Comparison of ENCODE assay signal across 7 mouse cellular contexts in genomic region chr4:21878776-21879175, GRCm38 (mm10). TPM values are rescaled to one million over a fixed set of nuclear protein-coding genes. Genes with fewer than 3 reads are reported as not detected.
DNase-seq lines count a peak whose midpoint lies in the region; ATAC-seq and TF ChIP-seq lines count a peak whose summit lies in the region.

No protein-coding gene starts in this region.

- no peak for ATAC-seq in lung, embryonic 16.5 days (ENCODE audit: low read depth)
- no peak for ATAC-seq in limb, embryonic 13.5 days (ENCODE audit: low FRiP score, low read depth)
- ATAC-seq in stomach, embryonic 14.5 days (ENCODE audit: insufficient number of reproducible peaks, insufficient read depth, low FRiP score, low read depth): no peak

- WGBS in lung, embryonic 16.5 days: 15% methylated on average over 6 of the region's 6 CpGs
- 19% methylated on average over 6 of the region's 6 CpGs for WGBS in limb, embryonic 13.5 days
- 22% methylated on average over 6 of the region's 6 CpGs for WGBS in stomach, embryonic 14.5 days

- no peak for TF ChIP-seq POLR2A in embryonic fibroblast, embryonic 13.5 days (IDR thresholded peaks at IDR 0.05; ENCODE audit: low read depth, low read length)

- H3K4me2 ChIP-seq in lung, embryonic 16.5 days (ENCODE audit: low read depth, low read length): peak overlapping the region; percentile 62
- H3K4me2 ChIP-seq in limb, embryonic 13.5 days (replicated peaks): peak overlapping the region; percentile 67
- H3K4me2 ChIP-seq in stomach, embryonic 14.5 days (replicated peaks; ENCODE audit: low read depth, low read length): peak overlapping the region; percentile 44

- no peaks in the 10 kb centered on the region for H3K9me3 ChIP-seq in lung, embryonic 16.5 days (ENCODE audit: control insufficient read depth, low read length)
- no peaks in the 10 kb centered on the region for H3K9me3 ChIP-seq in limb, embryonic 13.5 days
- H3K9me3 ChIP-seq in stomach, embryonic 14.5 days (ENCODE audit: control insufficient read depth, low read depth, low read length): no peaks in the 10 kb centered on the region

- TF ChIP-seq CTCF in embryonic fibroblast, embryonic 13.5 days (IDR thresholded peaks at IDR 0.05; ENCODE audit: borderline replicate concordance, insufficient read depth, low read length): no peak

- H3K27ac ChIP-seq in lung, embryonic 16.5 days (ENCODE audit: low read length): no peak overlapping the region
- H3K27ac ChIP-seq in embryonic fibroblast, embryonic 13.5 days (ENCODE audit: insufficient read depth, low read length): peak overlapping the region; percentile 28; the same call in 1 of the 2 replicates
- no peak overlapping the region for H3K27ac ChIP-seq in limb, embryonic 13.5 days
- no peak overlapping the region for H3K27ac ChIP-seq in stomach, embryonic 14.5 days (ENCODE audit: low read length)

- no peaks in the 10 kb centered on the region for H3K27me3 ChIP-seq in lung, embryonic 16.5 days (ENCODE audit: control insufficient read depth, insufficient read depth, low read depth, low read length)
- no peaks in the 10 kb centered on the region for H3K27me3 ChIP-seq in limb, embryonic 13.5 days
- no peaks in the 10 kb centered on the region for H3K27me3 ChIP-seq in stomach, embryonic 14.5 days (ENCODE audit: control insufficient read depth, insufficient read depth, low read length)

- no peak for DNase-seq in lung, postnatal 10 days
- DNase-seq in spleen, postnatal 10 days (ENCODE audit: low spot score in 2 of 2): no peak
- no peak for DNase-seq in cerebellum, postnatal 36 days

- H3K9ac ChIP-seq in lung, embryonic 16.5 days (ENCODE audit: low read length): no peak overlapping the region
- no peak overlapping the region for H3K9ac ChIP-seq in limb, embryonic 13.5 days
- H3K9ac ChIP-seq in stomach, embryonic 14.5 days (replicated peaks; ENCODE audit: low read depth, low read length): no peak overlapping the region

- peaks cover 7% of the 10 kb centered on the region; the same call in 1 of the 2 replicates for H3K4me1 ChIP-seq in lung, embryonic 16.5 days (replicated peaks; ENCODE audit: control insufficient read depth, insufficient read depth, low read length)
- H3K4me1 ChIP-seq in embryonic fibroblast, embryonic 13.5 days (ENCODE audit: control insufficient read depth, insufficient read depth, low read length): peaks cover 3% of the 10 kb centered on the region
- H3K4me1 ChIP-seq in limb, embryonic 13.5 days: peaks cover 8% of the 10 kb centered on the region; the same call in 1 of the 2 replicates
- peaks cover 5% of the 10 kb centered on the region; the same call in 1 of the 2 replicates for H3K4me1 ChIP-seq in stomach, embryonic 14.5 days (ENCODE audit: control insufficient read depth, insufficient read depth, low read length)

- H3K4me3 ChIP-seq in lung, embryonic 16.5 days (ENCODE audit: low read length): peak overlapping the region; percentile 84
- H3K4me3 ChIP-seq in embryonic fibroblast, embryonic 13.5 days (ENCODE audit: insufficient read depth, low read length): no peak overlapping the region; the same call in 1 of the 2 replicates
- H3K4me3 ChIP-seq in limb, embryonic 13.5 days: peak overlapping the region; percentile 74
- H3K4me3 ChIP-seq in stomach, embryonic 14.5 days (ENCODE audit: low read depth, low read length): peak overlapping the region; percentile 73; the same call in 1 of the 2 replicates

- H3K36me3 ChIP-seq in lung, embryonic 16.5 days (ENCODE audit: control insufficient read depth, insufficient read depth, low read length): peaks cover 9% of the 10 kb centered on the region
- peaks cover 18% of the 10 kb centered on the region for H3K36me3 ChIP-seq in limb, embryonic 13.5 days
- peaks cover 18% of the 10 kb centered on the region for H3K36me3 ChIP-seq in stomach, embryonic 14.5 days (ENCODE audit: control insufficient read depth, insufficient read depth, low read length)

RNA-seq across cellular contexts. Expression of gene Coq3, which starts 0.7 kb away (rescaled TPM):
- polyA plus RNA-seq in lung, embryonic 16.5 days (2015; fragmentation: Nextera tagmentation; extraction: Ambion mirVana): 14.2 and 15.2 TPM in 2 replicates
- polyA plus RNA-seq in embryonic fibroblast, embryonic 13.5 days (2011; ENCODE audit: insufficient read length, low read depth, missing spikeins): 11.5 and 11.9 TPM in 2 replicates
- polyA plus RNA-seq in limb, embryonic 13.5 days (2015; fragmentation: Nextera tagmentation; extraction: Ambion mirVana): 12.7 and 13.6 TPM in 2 replicates
- 13.1 and 13.3 TPM in 2 replicates for polyA plus RNA-seq in stomach, embryonic 14.5 days (2014; fragmentation: Nextera tagmentation; extraction: Ambion mirVana)

RNA-seq across cellular contexts. Expression of gene Pnisr, which starts 31.4 kb away (rescaled TPM):
- polyA plus RNA-seq in lung, embryonic 16.5 days (2015; fragmentation: Nextera tagmentation; extraction: Ambion mirVana): 133 and 150 TPM in 2 replicates
- polyA plus RNA-seq in embryonic fibroblast, embryonic 13.5 days (2011; ENCODE audit: insufficient read length, low read depth, missing spikeins): 103 and 137 TPM in 2 replicates
- polyA plus RNA-seq in limb, embryonic 13.5 days (2015; fragmentation: Nextera tagmentation; extraction: Ambion mirVana): 193 and 199 TPM in 2 replicates
- 206 and 216 TPM in 2 replicates for polyA plus RNA-seq in stomach, embryonic 14.5 days (2014; fragmentation: Nextera tagmentation; extraction: Ambion mirVana)

RNA-seq across cellular contexts. Expression of gene Faxc, which starts 52.4 kb away (rescaled TPM):
- polyA plus RNA-seq in lung, embryonic 16.5 days (2015; fragmentation: Nextera tagmentation; extraction: Ambion mirVana): 2.4 and 2.6 TPM in 2 replicates
- polyA plus RNA-seq in embryonic fibroblast, embryonic 13.5 days (2011; ENCODE audit: insufficient read length, low read depth, missing spikeins): 16.7 and 18.2 TPM in 2 replicates
- polyA plus RNA-seq in limb, embryonic 13.5 days (2015; fragmentation: Nextera tagmentation; extraction: Ambion mirVana): 7.3 and 7.4 TPM in 2 replicates
- 6.6 and 9.1 TPM in 2 replicates for polyA plus RNA-seq in stomach, embryonic 14.5 days (2014; fragmentation: Nextera tagmentation; extraction: Ambion mirVana)
